Mouse (Mus musculus): ENCODE results near the gene Gm10644. TPM values are rescaled to one million over a fixed set of nuclear protein-coding genes. Genes with fewer than 3 reads are reported as not detected.

Gene Gm10644
- not detected in 2 replicates for polyA plus RNA-seq (2012)

DNA sequence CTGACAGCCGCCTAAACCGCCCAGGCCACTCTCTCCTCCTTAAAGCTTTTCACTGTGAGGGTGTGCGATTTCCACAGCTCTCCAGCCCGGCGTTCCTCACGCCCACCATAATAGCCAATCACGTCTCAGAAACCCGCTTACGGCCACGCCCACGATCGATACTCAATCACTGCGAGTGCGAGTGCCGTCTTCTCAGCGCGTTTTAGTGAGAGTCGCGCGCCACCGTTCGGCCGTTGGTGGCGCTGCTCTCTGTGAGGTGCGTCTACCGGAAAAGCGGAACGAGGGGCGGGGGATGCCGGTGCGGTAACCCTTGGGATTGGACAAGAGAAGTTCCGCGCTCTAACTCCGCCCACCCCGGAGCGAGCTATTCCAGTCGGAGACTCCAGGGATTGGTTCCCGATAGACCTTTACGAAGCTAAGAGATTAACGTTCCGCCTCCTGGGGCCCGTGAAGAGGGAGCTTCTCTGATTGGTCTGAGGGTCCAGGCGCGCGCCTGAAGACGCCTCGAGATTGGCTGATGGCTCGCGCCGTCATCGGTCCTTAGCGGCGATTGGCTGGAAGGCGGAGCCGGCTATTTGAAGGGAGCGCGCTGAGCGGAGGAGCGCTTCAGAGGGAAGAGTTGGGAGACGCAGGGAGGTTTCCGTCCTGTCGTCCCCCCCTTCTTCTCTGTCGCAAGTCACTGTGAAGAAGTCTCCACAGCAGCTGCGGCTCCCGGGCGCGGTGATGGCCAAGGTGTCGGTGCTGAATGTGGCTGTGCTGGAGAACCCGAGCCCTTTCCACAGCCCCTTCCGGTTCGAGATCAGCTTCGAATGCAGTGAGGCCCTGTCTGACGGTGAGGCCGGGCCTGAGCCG is at the start of gene Gm10644, which contains the start of gene Asf1b:
Gene Gm10644, minus strand, starts transcription at position 100 of the 852 bp plus-strand sequence.
Gene Asf1b, plus strand, starts transcription at position 402 of the 852 bp plus-strand sequence.
- no peak for TF ChIP-seq GATA1 (IDR thresholded peaks at IDR 0.05; ENCODE audit: low read length)

DNA sequence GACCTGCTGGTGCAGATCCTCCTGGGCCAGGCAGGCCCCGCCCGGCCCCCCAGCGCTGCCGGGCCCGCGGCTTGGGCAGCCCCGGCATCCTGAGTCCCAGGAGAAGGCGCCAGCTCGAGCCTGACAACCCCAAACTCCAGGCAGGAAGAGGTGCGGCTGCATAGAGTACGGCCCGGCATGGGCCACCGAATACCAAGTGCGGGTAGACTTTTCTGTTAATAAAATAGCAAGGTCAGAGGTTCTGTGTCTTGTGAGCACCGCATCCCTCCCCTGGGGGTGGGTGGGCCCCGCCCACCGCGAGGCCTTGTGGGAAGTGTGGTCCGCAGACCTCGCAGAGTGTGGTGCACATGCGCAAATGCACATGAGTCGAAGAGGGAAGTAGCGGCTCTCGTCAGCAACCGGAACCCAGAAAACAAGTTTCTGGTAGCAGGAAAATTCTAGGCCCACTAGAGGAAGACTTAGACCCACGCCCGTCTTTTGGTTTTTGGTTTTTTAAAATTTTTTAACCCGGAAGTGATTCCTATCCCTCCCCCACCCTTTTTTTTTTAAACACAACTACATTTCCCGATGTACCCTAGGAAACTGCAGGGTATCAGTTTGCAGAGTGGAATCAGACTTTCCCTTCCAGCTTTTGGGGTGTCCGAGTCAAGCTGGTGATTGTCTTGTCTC is 49.7 kb upstream of the Gm10644 start:
- TF ChIP-seq GATA1 (IDR thresholded peaks at IDR 0.05; ENCODE audit: low read length), result no peak

DNA sequence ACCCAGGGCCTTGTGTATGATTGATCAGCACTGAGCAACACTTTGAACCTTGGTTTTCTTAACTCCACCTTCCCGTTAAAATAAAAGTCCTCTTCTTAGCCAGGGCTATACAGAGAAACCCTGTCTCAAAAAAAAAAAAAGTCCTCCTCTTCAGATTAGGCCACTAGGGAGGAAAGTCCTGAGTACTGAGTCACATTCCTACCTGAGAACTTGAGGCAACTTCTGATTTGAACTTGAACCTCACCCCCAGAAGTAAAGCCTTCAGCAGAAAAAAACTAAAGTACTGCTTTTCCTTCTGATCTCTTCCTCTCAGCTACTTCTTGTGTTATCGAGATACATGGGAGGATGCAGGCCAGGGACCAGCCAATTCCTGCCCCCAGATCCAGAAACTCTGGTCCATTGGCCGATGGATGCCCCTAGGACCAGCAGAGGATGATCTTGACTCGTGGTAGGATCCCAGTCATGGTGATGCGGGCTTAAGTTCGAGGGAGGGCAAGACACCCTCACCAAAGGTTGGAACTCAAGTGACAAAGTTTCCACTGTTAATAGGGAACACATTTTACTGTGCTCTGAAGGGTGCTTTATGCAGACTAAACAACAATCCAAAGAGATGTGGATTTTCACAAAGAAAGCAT is 48.7 kb upstream of the Gm10644 start:
- TF ChIP-seq GATA1 (IDR thresholded peaks at IDR 0.05; ENCODE audit: low read length), result no peak

DNA sequence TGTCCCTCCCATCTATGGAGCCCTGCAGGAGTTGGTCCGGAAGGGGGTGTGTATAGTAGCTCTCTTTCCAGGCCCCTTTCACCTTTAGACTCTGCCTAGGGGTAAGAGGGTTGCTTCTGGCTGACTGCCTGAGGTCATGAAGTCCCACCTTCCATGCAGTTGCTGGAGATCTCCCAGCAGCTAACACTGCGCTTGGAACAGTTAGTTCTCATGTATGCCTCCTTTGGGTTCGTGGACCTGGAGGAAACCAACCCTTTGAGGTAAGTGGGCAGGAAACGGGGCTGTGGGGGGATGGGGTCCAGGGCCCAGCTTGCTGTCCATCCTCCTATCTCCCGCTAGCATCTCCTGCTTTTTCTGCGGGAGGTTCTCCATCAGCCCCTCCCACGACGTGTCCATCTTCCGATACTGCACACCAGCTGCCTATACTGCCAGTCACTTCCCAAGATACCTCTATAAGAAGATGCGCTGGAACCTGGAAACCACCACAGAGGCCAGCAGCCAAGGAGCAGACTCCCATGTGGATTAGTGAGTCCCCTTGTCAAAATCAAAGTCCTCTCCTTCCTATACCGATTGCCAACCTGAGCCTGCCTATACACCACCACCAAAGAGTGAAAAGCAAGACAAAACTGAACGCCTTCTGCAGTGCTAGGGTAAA is 48.1 kb upstream of the Gm10644 start:
- TF ChIP-seq GATA1 (IDR thresholded peaks at IDR 0.05; ENCODE audit: low read length), result no peak

DNA sequence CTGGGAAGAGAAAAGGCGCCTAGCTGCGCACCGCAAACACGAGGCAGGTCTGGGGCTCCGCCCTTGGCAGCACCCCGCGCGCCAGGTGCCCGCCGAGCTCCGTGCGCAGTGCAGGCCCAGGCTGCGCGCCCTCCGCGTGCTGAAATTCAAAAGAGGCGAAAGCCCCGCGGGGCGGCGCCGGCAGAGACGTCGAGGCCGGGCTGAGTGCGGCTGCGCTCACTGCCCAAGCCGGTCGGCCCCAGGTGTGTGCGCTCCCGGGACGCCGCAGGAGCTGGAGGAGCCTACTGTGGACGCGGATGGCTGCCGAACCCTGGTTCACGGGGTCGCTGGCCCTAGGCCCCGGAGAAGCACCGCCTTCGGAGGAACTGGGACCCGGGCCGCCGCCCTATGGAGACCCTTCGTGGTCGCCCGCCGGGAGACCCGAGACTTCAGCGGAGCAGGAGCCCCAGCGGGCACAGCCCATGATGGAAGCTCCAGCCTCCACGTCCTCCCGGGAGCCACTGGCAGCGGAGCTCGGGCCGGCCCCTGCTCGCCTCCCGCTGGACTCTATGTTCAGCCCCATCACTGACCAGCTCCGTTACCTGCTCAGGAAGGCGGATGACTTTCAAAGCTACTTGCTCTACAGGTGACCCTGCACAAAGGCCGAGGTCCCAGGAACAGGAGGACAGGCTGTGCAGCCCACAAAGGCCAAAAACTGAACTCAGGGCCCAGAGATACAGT is 46.4 kb upstream of the Gm10644 start, which contains the start of gene 1700067K01Rik:
Gene 1700067K01Rik, plus strand, starts transcription at position 222 of the 720 bp plus-strand sequence.
- no peak for TF ChIP-seq GATA1 (IDR thresholded peaks at IDR 0.05; ENCODE audit: low read length)

DNA sequence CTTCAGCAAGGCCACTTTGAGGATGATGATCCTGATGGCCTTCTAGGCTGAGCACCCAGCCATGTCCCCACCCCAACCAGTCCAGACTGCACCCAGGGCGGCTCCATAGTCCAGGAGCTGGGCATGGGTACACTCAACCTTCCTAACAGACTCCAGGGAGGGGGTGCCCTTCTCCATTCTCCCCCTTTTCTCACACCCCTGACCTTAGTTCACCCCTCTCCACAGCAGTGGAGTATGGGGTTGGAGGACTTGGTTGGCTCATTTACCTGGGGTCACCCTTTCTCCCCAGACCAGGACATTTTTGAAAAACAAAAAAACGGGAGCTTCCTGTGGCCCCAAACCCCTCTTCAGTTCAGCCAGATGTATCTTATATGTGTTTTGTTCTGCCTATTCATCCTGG is 44.8 kb upstream of the Gm10644 start:
- TF ChIP-seq GATA1 (IDR thresholded peaks at IDR 0.05; ENCODE audit: low read length), result no peak

DNA sequence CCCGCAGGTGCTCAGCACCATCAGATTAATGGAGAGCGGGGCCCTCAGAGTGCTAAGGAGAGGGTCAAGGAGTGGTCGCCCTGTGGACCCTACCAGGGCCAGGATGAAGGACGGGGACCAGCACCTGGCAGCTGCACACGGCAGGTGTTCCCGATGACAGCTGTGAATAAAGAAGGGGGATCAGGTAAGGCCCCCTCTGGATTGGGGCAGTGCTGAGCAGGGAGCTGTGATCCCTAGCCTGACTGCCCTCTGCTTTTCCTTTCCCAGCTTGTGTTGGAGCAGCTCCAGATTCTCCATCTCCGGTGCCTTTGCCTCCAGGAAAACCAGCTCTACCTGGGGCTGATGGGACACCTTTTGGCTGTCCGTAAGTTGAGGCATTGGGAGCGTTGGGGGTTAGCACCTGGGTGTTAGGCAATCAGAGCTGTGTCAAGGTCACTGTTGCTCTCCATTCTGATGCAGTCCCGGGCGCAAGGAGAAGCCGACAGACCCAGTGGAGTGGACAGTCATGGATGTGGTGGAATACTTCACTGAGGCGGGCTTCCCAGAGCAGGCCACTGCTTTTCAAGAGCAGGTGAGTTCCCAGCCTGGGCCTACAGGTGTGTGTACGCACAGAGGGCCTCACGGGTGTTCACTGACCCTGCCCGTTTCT is 44.2 kb upstream of the Gm10644 start:
- no peak for TF ChIP-seq GATA1 (IDR thresholded peaks at IDR 0.05; ENCODE audit: low read length)

DNA sequence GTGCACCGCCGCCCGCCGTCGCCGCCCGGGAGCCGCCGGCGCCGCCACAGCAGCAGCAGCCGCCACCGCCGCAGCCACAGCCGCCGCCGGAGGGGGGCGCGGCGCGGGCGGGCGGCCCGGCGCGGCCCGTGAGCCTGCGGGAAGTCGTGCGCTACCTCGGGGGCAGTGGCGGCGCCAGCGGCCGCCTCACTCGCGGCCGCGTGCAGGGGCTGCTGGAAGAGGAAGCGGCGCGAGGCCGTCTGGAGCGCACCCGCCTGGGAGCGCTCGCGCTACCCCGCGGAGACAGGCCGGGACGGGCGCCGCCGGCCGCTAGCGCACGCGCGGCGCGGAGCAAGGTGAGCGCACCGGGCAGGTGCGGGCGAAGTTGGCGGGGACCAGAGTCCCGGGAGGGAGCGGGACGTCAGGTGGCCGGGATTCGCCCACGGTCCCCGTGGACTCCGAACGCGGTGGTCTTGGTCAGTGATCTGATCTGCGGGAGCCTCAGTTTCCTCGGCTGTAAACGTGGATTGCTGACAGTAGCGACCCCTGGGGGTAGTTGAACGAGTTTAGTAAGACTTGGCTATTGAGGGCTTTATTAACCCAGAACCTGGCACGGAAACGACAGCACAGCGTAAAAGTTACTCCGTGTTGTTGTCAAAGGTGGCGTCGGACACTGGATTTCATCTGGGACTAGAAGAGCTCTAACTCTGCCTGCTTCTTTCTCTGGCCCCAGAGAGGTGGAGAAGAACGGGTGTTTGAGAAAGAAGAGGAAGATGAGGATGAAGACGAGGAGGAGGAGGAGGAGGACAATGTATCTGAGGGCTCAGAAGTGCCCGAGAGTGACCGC is 43.4 kb upstream of the Gm10644 start:
- TF ChIP-seq GATA1 (IDR thresholded peaks at IDR 0.05; ENCODE audit: low read length), result no peak

DNA sequence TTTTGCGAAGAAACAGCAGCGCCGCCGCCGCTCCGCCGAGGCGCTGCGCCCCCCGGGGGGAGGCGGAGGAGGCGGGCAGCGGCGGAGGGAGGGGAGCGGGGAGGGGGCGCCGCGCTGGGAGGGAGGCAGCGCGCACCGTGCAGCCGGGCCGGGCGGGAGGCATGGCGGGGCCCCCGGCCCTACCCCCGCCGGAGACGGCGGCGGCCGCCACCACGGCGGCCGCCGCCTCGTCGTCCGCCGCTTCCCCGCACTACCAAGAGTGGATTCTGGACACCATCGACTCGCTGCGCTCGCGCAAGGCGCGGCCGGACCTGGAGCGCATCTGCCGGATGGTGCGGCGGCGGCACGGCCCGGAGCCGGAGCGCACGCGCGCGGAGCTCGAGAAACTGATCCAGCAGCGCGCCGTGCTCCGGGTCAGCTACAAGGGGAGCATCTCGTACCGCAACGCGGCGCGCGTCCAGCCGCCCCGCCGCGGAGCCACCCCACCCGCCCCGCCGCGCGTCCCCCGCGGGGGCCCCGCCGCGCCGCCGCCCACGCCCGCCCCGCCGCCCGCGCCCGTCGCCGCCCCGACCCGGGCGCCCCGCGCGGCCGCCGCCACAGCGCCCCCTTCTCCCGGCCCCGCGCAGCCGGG is 42.6 kb upstream of the Gm10644 start, which contains the start of gene Samd1:
Gene Samd1, plus strand, starts transcription at position 162 of the 631 bp plus-strand sequence.
- TF ChIP-seq GATA1 (IDR thresholded peaks at IDR 0.05; ENCODE audit: low read length), result no peak

DNA sequence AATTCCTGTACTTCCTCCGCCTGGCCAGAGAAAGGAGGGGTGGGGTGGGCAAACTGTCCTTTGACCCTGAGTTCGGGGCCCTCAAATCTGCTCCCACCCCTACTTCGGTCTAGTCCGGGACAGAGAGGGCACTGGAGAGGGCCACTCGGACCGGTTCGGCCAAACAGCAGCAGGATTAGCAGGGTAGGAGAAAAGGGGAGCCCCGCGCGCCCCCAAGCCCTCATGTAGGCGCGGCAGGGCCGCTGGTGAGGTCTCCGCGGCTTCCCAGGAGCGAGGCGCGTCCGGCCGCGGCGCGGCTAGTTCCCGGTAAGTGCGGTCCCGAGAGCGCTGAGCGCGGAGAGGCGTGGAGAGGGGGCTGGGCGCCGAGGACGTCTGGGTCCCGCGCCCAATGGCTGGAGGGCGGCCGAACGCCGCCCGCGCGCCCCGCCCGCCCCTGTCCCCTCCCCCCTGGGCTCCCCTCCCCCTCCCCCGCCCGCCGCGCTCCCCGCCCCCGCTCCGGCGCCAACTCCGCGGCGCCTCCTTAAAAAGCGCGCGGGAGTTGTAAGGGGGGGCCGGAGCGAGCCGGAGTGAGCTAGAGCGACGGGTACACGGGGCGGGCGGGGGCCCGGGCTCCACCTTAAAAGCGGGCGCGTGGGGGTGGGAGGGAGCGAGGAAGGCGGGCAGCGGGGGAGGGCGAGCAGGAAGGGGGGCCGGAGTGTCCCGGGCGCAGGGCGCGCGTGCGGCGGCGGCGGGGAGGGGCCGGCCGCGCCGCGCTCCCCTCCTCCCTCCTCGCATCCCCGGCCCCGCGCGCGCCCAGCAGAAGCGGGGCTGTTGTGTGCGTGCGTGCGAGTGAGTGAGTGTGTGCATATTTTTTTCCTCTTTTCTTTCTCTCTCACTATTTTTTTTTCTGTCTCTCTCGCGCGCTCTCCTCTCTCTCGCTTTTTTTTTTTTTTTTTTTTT is 41.8 kb upstream of the Gm10644 start:
- no peak for TF ChIP-seq GATA1 (IDR thresholded peaks at IDR 0.05; ENCODE audit: low read length)

DNA sequence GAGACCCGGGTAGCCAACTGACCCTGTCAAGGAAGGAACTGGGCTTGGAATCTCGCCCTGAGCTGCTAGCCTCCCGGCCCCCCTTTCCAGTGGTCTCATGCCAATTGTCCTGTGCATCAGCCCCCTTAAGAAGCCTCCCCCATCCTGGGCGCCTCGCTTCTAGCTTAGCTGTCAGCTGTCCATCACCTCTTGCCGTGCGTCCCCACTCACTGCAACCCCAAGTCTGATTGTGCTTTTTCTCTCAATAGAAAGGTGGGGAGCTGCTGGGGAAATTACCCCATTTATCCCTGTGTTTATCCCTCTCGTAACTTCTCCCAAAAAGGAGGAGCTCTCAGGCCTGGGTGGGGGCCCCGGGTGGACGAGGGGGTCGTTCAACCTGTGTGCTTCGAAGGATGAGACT is 41.0 kb upstream of the Gm10644 start:
- TF ChIP-seq GATA1 (IDR thresholded peaks at IDR 0.05; ENCODE audit: low read length), result no peak

DNA sequence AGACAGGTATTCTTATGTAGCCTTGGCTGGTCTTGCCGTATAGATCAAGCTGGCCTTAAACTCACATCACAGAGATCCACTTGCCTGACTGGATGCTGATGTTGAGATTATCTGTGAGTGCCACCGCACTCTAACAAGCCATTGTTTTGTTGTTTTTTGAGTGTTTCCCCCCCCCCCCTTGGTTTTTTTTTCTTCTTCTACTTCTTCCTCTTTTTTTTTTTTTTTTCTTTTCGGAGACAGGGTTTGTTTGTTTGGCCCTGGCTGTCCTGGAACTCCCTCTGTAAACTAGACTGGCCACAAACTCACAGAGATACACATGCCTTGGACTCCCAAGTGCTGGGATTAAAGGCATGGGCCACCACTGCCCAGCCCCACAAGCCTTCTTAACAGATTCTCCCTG is 39.0 kb upstream of the Gm10644 start:
- no peak for TF ChIP-seq GATA1 (IDR thresholded peaks at IDR 0.05; ENCODE audit: low read length)

Data from G1E-ER4 (cell line).